Mouse (Mus musculus): ENCODE results near the gene Eral1. TPM values are rescaled to one million over a fixed set of nuclear protein-coding genes. Genes with fewer than 3 reads are reported as not detected.
A peak's percentile ranks its signal among the peaks of the same experiment; 100 is the strongest.

The Eral1 gene
- polyA plus RNA-seq (2015; fragmentation: Nextera tagmentation; extraction: Ambion mirVana), result 31.7 and 33.5 TPM in 2 replicates

- Histone ChIP-seq H3K9me3 (no peaks in the 10 kb centered on the region), H3K4me2 (peak within 1 kb of the TSS; percentile 61), H3K27ac (peak within 1 kb of the TSS; percentile 78), H3K9ac (peak within 1 kb of the TSS; percentile 80), H3K4me3 (peak within 1 kb of the TSS; percentile 72), H3K27me3 (replicated peaks) (peaks cover 5% of the 10 kb centered on the region), H3K36me3 (replicated peaks) (peaks cover 13% of the 10 kb centered on the region), H3K4me1 (peaks cover 16% of the 10 kb centered on the region)
- peak; percentile 95 for ATAC-seq (replicated peaks)
- WGBS, result 2% methylated on average over 42 of the region's 42 CpGs
These were observed at the start of gene Eral1 for GRCm38 (mm10) chr11:78079961-78080921. Eral1 (minus strand) TSS chr11:78080383.

GRCm38 (mm10) chr11:78129458-78129857 is 49.3 kb upstream of the Eral1 start:
- H3K27ac ChIP-seq, result no peak overlapping the region
- peaks cover 5% of the 10 kb centered on the region for H3K4me1 ChIP-seq
- no peak overlapping the region for H3K4me2 ChIP-seq
- no peak for ATAC-seq (replicated peaks)
- H3K9ac ChIP-seq, result no peak overlapping the region
- no peak overlapping the region for H3K4me3 ChIP-seq
- no peaks in the 10 kb centered on the region for H3K36me3 ChIP-seq (replicated peaks)
- 72% methylated on average over 8 of the region's 8 CpGs for WGBS
- H3K27me3 ChIP-seq (replicated peaks), result no peaks in the 10 kb centered on the region
- H3K9me3 ChIP-seq, result no peaks in the 10 kb centered on the region

- 89% methylated on average over 4 of the region's 4 CpGs for WGBS
- no peak overlapping the region for H3K4me2 ChIP-seq
- H3K9me3 ChIP-seq, result no peaks in the 10 kb centered on the region
- ATAC-seq (replicated peaks), result no peak
- H3K27me3 ChIP-seq (replicated peaks), result no peaks in the 10 kb centered on the region
- no peak overlapping the region for H3K4me3 ChIP-seq
- no peak overlapping the region for H3K9ac ChIP-seq
- no peak overlapping the region for H3K27ac ChIP-seq
- H3K4me1 ChIP-seq, result peaks cover 5% of the 10 kb centered on the region
- no peaks in the 10 kb centered on the region for H3K36me3 ChIP-seq (replicated peaks)
These were observed 46.6 kb upstream of the Eral1 start for GRCm38 (mm10) chr11:78126739-78127138.

- no peaks in the 10 kb centered on the region for H3K36me3 ChIP-seq (replicated peaks)
- H3K27ac ChIP-seq, result no peak overlapping the region
- H3K4me2 ChIP-seq, result no peak overlapping the region
- no peak overlapping the region for H3K4me3 ChIP-seq
- H3K9me3 ChIP-seq, result no peaks in the 10 kb centered on the region
- H3K9ac ChIP-seq, result no peak overlapping the region
- ATAC-seq (replicated peaks), result no peak
- WGBS, result 74% methylated on average over 6 of the region's 6 CpGs
- no peaks in the 10 kb centered on the region for H3K27me3 ChIP-seq (replicated peaks)
- H3K4me1 ChIP-seq, result peaks cover 15% of the 10 kb centered on the region
These were observed 45.5 kb upstream of the Eral1 start for GRCm38 (mm10) chr11:78125691-78126090.

GRCm38 (mm10) chr11:78123782-78124181 is 43.6 kb upstream of the Eral1 start:
- Histone ChIP-seq H3K27me3 (replicated peaks) (no peaks in the 10 kb centered on the region), H3K4me3 (no peak overlapping the region), H3K9ac (no peak overlapping the region), H3K36me3 (replicated peaks) (no peaks in the 10 kb centered on the region), H3K9me3 (no peaks in the 10 kb centered on the region), H3K4me1 (peaks cover 23% of the 10 kb centered on the region), H3K27ac (no peak overlapping the region), H3K4me2 (no peak overlapping the region)
- ATAC-seq (replicated peaks), result no peak

GRCm38 (mm10) chr11:78122815-78123214 is 42.6 kb upstream of the Eral1 start:
- Histone ChIP-seq H3K4me2 (no peak overlapping the region), H3K4me1 (peaks cover 31% of the 10 kb centered on the region), H3K9me3 (no peaks in the 10 kb centered on the region), H3K4me3 (no peak overlapping the region), H3K36me3 (replicated peaks) (no peaks in the 10 kb centered on the region), H3K27ac (no peak overlapping the region), H3K27me3 (replicated peaks) (no peaks in the 10 kb centered on the region), H3K9ac (no peak overlapping the region)
- 89% methylated on average over 4 of the region's 4 CpGs for WGBS
- no peak for ATAC-seq (replicated peaks)

- no peaks in the 10 kb centered on the region for H3K36me3 ChIP-seq (replicated peaks)
- peaks cover 40% of the 10 kb centered on the region for H3K4me1 ChIP-seq
- WGBS, result 24% methylated on average over 5 of the region's 5 CpGs
- no peaks in the 10 kb centered on the region for H3K9me3 ChIP-seq
- H3K27ac ChIP-seq, result no peak overlapping the region
- H3K9ac ChIP-seq, result no peak overlapping the region
- H3K27me3 ChIP-seq (replicated peaks), result no peaks in the 10 kb centered on the region
- H3K4me2 ChIP-seq, result no peak overlapping the region
- no peak for ATAC-seq (replicated peaks)
- no peak overlapping the region for H3K4me3 ChIP-seq
These were observed 41.0 kb upstream of the Eral1 start for GRCm38 (mm10) chr11:78121176-78121575.

- Histone ChIP-seq H3K9me3 (no peaks in the 10 kb centered on the region), H3K27ac (no peak overlapping the region), H3K4me1 (peaks cover 44% of the 10 kb centered on the region), H3K4me3 (no peak overlapping the region), H3K4me2 (no peak overlapping the region), H3K9ac (no peak overlapping the region), H3K27me3 (replicated peaks) (no peaks in the 10 kb centered on the region), H3K36me3 (replicated peaks) (no peaks in the 10 kb centered on the region)
- ATAC-seq (replicated peaks), result no peak
- WGBS, result 82% methylated on average over 8 of the region's 8 CpGs
These were observed 39.7 kb upstream of the Eral1 start for GRCm38 (mm10) chr11:78119898-78120297.

- H3K36me3 ChIP-seq (replicated peaks), result no peaks in the 10 kb centered on the region
- no peaks in the 10 kb centered on the region for H3K27me3 ChIP-seq (replicated peaks)
- no peak overlapping the region for H3K4me3 ChIP-seq
- peaks cover 55% of the 10 kb centered on the region for H3K4me1 ChIP-seq
- H3K27ac ChIP-seq, result no peak overlapping the region
- H3K4me2 ChIP-seq, result no peak overlapping the region
- no peak overlapping the region for H3K9ac ChIP-seq
- ATAC-seq (replicated peaks), result no peak
- H3K9me3 ChIP-seq, result no peaks in the 10 kb centered on the region
These were observed 38.3 kb upstream of the Eral1 start for GRCm38 (mm10) chr11:78118467-78118866.

GRCm38 (mm10) chr11:78116146-78116410 is 35.9 kb upstream of the Eral1 start:
- ATAC-seq (replicated peaks), result no peak
- Histone ChIP-seq H3K4me1 (peaks cover 49% of the 10 kb centered on the region), H3K9me3 (no peaks in the 10 kb centered on the region)

GRCm38 (mm10) chr11:78115367-78116145 is 35.4 kb upstream of the Eral1 start:
- Histone ChIP-seq H3K9me3 (no peaks in the 10 kb centered on the region), H3K4me3 (peak overlapping the region; percentile 64), H3K4me2 (peak overlapping the region; percentile 74), H3K27ac (peak overlapping the region; percentile 94), H3K36me3 (replicated peaks) (no peaks in the 10 kb centered on the region), H3K9ac (peak overlapping the region; percentile 82), H3K27me3 (replicated peaks) (no peaks in the 10 kb centered on the region), H3K4me1 (peaks cover 45% of the 10 kb centered on the region)
- whole genome bisulfite sequencing, result under 1% methylated on average over 37 of the region's 37 CpGs
- ATAC-seq (replicated peaks), result peak; percentile 99

More at GRCm38 (mm10) chr11:78116146-78116410, 35.9 kb upstream of the Eral1 start:
- Histone ChIP-seq H3K9ac (peak overlapping the region; percentile 82), H3K4me2 (peak overlapping the region; percentile 74), H3K36me3 (replicated peaks) (no peaks in the 10 kb centered on the region), H3K27ac (peak overlapping the region; percentile 94), H3K4me3 (peak overlapping the region; percentile 64), H3K27me3 (replicated peaks) (no peaks in the 10 kb centered on the region)
- WGBS, result 4% methylated on average over 5 of the region's 5 CpGs

GRCm38 (mm10) chr11:78114676-78115366 is 34.6 kb upstream of the Eral1 start:
- Histone ChIP-seq H3K4me3 (peak overlapping the region; percentile 64), H3K36me3 (replicated peaks) (no peaks in the 10 kb centered on the region), H3K9me3 (no peaks in the 10 kb centered on the region), H3K9ac (peak overlapping the region; percentile 82), H3K27me3 (replicated peaks) (no peaks in the 10 kb centered on the region), H3K27ac (peak overlapping the region; percentile 94), H3K4me1 (peaks cover 44% of the 10 kb centered on the region), H3K4me2 (peak overlapping the region; percentile 74)
- WGBS, result 7% methylated on average over 19 of the region's 19 CpGs
- no peak for ATAC-seq (replicated peaks)
